Mouse (Mus musculus): ENCODE results near the gene Cib1.

Cib1 gene

GRCm38 (mm10) chr7:80232489-80233029, at the start of gene Cib1, which contains the start of gene Gdpgp1:
Cib1 (minus strand) TSS chr7:80232813.
Gdpgp1 (plus strand) TSS chr7:80232865.
- in situ Hi-C loops (cut with MboI; ENCODE audit: low sequenced_read_pairs) = no loop called here

- in situ Hi-C loops (cut with MboI; ENCODE audit: low sequenced_read_pairs) = no loop called here
These were observed 49.0 kb upstream of the Cib1 start for GRCm38 (mm10) chr7:80281646-80282045.

- in situ Hi-C loops (cut with MboI; ENCODE audit: low sequenced_read_pairs) = no loop called here
These were observed 48.4 kb upstream of the Cib1 start for GRCm38 (mm10) chr7:80280998-80281397.

- in situ Hi-C loops (cut with MboI; ENCODE audit: low sequenced_read_pairs) = no loop called here
These were observed 47.4 kb upstream of the Cib1 start for GRCm38 (mm10) chr7:80280032-80280431.

GRCm38 (mm10) chr7:80276374-80276773, 43.8 kb upstream of the Cib1 start:
- in situ Hi-C loops (cut with MboI; ENCODE audit: low sequenced_read_pairs) = no loop called here

GRCm38 (mm10) chr7:80273456-80273855, 40.8 kb upstream of the Cib1 start:
- in situ Hi-C loops (cut with MboI; ENCODE audit: low sequenced_read_pairs) = no loop called here

- in situ Hi-C loops (cut with MboI; ENCODE audit: low sequenced_read_pairs) = no loop called here
These were observed 37.2 kb upstream of the Cib1 start for GRCm38 (mm10) chr7:80269751-80270255.

GRCm38 (mm10) chr7:80268897-80269750, 36.5 kb upstream of the Cib1 start, which contains the start of gene Vps33b:
Vps33b (plus strand) TSS chr7:80269649.
- in situ Hi-C loops (cut with MboI; ENCODE audit: low sequenced_read_pairs) = no loop called here

GRCm38 (mm10) chr7:80267764-80268163, 35.2 kb upstream of the Cib1 start:
- in situ Hi-C loops (cut with MboI; ENCODE audit: low sequenced_read_pairs) = no loop called here

GRCm38 (mm10) chr7:80264606-80265005, 32.0 kb upstream of the Cib1 start:
- in situ Hi-C loops (cut with MboI; ENCODE audit: low sequenced_read_pairs) = no loop called here

- in situ Hi-C loops (cut with MboI; ENCODE audit: low sequenced_read_pairs) = no loop called here
These were observed 28.9 kb upstream of the Cib1 start for GRCm38 (mm10) chr7:80261372-80261990.

GRCm38 (mm10) chr7:80260625-80261371, 28.2 kb upstream of the Cib1 start, which contains the start of gene Ngrn:
Ngrn (plus strand) TSS chr7:80261215.
- in situ Hi-C loops (cut with MboI; ENCODE audit: low sequenced_read_pairs) = no loop called here

GRCm38 (mm10) chr7:80257706-80258105, 25.1 kb upstream of the Cib1 start:
- in situ Hi-C loops (cut with MboI; ENCODE audit: low sequenced_read_pairs) = no loop called here

- in situ Hi-C loops (cut with MboI; ENCODE audit: low sequenced_read_pairs) = no loop called here
These were observed 23.4 kb upstream of the Cib1 start for GRCm38 (mm10) chr7:80255981-80256380.

GRCm38 (mm10) chr7:80252886-80253285, 20.3 kb upstream of the Cib1 start:
- in situ Hi-C loops (cut with MboI; ENCODE audit: low sequenced_read_pairs) = no loop called here

- in situ Hi-C loops (cut with MboI; ENCODE audit: low sequenced_read_pairs) = no loop called here
These were observed 19.8 kb upstream of the Cib1 start for GRCm38 (mm10) chr7:80252437-80252836.

- in situ Hi-C loops (cut with MboI; ENCODE audit: low sequenced_read_pairs) = no loop called here
These were observed 14.2 kb upstream of the Cib1 start for GRCm38 (mm10) chr7:80246859-80247258.

GRCm38 (mm10) chr7:80246148-80246721, 13.6 kb upstream of the Cib1 start, which contains the start of gene Ttll13:
Ttll13 (plus strand) TSS chr7:80246376.
- in situ Hi-C loops (cut with MboI; ENCODE audit: low sequenced_read_pairs) = no loop called here

GRCm38 (mm10) chr7:80244851-80245250, 12.2 kb upstream of the Cib1 start:
- in situ Hi-C loops (cut with MboI; ENCODE audit: low sequenced_read_pairs) = no loop called here

- in situ Hi-C loops (cut with MboI; ENCODE audit: low sequenced_read_pairs) = no loop called here
These were observed 9.0 kb upstream of the Cib1 start for GRCm38 (mm10) chr7:80241661-80242060.
